Mouse (Mus musculus): ENCODE results near the gene Gas1.

Gene Gas1

GRCm38 (mm10) chr13:60177106-60177796, at the start of gene Gas1:
TSS of gene Gas1 (minus strand) at chr13:60177365.
- DNase-seq (ENCODE audit: low spot score in 2 of 2): peak; percentile 76 to 82

- DNase-seq (ENCODE audit: low spot score in 2 of 2): no peak
Measured at GRCm38 (mm10) chr13:60226251-60226836, 49.2 kb upstream of the Gas1 start.

GRCm38 (mm10) chr13:60225736-60226135, 48.6 kb upstream of the Gas1 start:
- no peak for DNase-seq (ENCODE audit: low spot score in 2 of 2)

- no peak for DNase-seq (ENCODE audit: low spot score in 2 of 2)
Measured at GRCm38 (mm10) chr13:60225276-60225675, 48.1 kb upstream of the Gas1 start.

- no peak for DNase-seq (ENCODE audit: low spot score in 2 of 2)
Measured at GRCm38 (mm10) chr13:60223797-60224196, 46.6 kb upstream of the Gas1 start.

- DNase-seq (ENCODE audit: low spot score in 2 of 2): no peak
Measured at GRCm38 (mm10) chr13:60222336-60222735, 45.2 kb upstream of the Gas1 start.

GRCm38 (mm10) chr13:60213896-60214295, 36.7 kb upstream of the Gas1 start:
- DNase-seq (ENCODE audit: low spot score in 2 of 2): no peak

- DNase-seq (ENCODE audit: low spot score in 2 of 2): no peak
Measured at GRCm38 (mm10) chr13:60207135-60207601, 30.0 kb upstream of the Gas1 start.

GRCm38 (mm10) chr13:60204746-60205145, 27.6 kb upstream of the Gas1 start:
- DNase-seq (ENCODE audit: low spot score in 2 of 2): no peak

GRCm38 (mm10) chr13:60193273-60193672, 16.1 kb upstream of the Gas1 start:
- DNase-seq (ENCODE audit: low spot score in 2 of 2): no peak

GRCm38 (mm10) chr13:60189923-60190322, 12.8 kb upstream of the Gas1 start:
- DNase-seq (ENCODE audit: low spot score in 2 of 2): no peak

GRCm38 (mm10) chr13:60188952-60189351, 11.8 kb upstream of the Gas1 start:
- no peak for DNase-seq (ENCODE audit: low spot score in 2 of 2)

- DNase-seq (ENCODE audit: low spot score in 2 of 2): no peak
Measured at GRCm38 (mm10) chr13:60187276-60187675, 10.1 kb upstream of the Gas1 start.

- DNase-seq (ENCODE audit: low spot score in 2 of 2): no peak
Measured at GRCm38 (mm10) chr13:60182346-60182745, 5.2 kb upstream of the Gas1 start.

- no peak for DNase-seq (ENCODE audit: low spot score in 2 of 2)
Measured at GRCm38 (mm10) chr13:60179641-60180040, 2.5 kb upstream of the Gas1 start.

GRCm38 (mm10) chr13:60178416-60178815, 1.3 kb upstream of the Gas1 start:
- peak; percentile 85 to 97 for DNase-seq (ENCODE audit: low spot score in 2 of 2)

- no peak for DNase-seq (ENCODE audit: low spot score in 2 of 2)
Measured at GRCm38 (mm10) chr13:60177797-60178110, 589 bp upstream of the Gas1 start.

- DNase-seq (ENCODE audit: low spot score in 2 of 2): no peak
Measured at GRCm38 (mm10) chr13:60176776-60177105, 424 bp downstream of the Gas1 start.

GRCm38 (mm10) chr13:60176136-60176775, 909 bp downstream of the Gas1 start:
- peak in 1 of 2 experiments; percentile 61 for DNase-seq (ENCODE audit: low spot score in 2 of 2)

- DNase-seq (ENCODE audit: low spot score in 2 of 2): peak in 1 of 2 experiments; percentile 22
Measured at GRCm38 (mm10) chr13:60175490-60176135, 1.6 kb downstream of the Gas1 start.

GRCm38 (mm10) chr13:60174953-60175352, 2.2 kb downstream of the Gas1 start:
- no peak for DNase-seq (ENCODE audit: low spot score in 2 of 2)

- no peak for DNase-seq (ENCODE audit: low spot score in 2 of 2)
Measured at GRCm38 (mm10) chr13:60173591-60174524, 3.3 kb downstream of the Gas1 start.
